Mouse (Mus musculus) megakaryocyte, embryonic 14.5 days (primary cell): ENCODE data around the gene Zdhhc7.

Experiments
- FLI1 ChIP-seq: IDR thresholded peaks from 2 replicates; pipeline ENCODE4 v1.6.1; 2012; ENCODE audit warnings: low read length, inconsistent platforms, mixed read lengths
- GATA1 ChIP-seq: IDR thresholded peaks from 3 replicates; pipeline ENCODE4 v1.6.1; 2012; ENCODE audit warnings: mixed read lengths, low read length, inconsistent platforms, borderline replicate concordance

- TF ChIP-seq GATA1 (no peak), FLI1 (no peak)
These were observed 10.1 kb upstream of the Zdhhc7 start for GRCm38 (mm10) chr8:120111382-120111781.
